Mouse (Mus musculus) gastrocnemius, postnatal 10 days (tissue): Measurements from ENCODE around the gene L2hgdh. TPM values are rescaled to one million over a fixed set of nuclear protein-coding genes. Genes with fewer than 3 reads are reported as not detected.
"Not testable (repeated sequence)": the region's sequence is repeated elsewhere in the genome, so short reads cannot be mapped to it uniquely, and the experiment has no call there.

Source experiments
- DNase-seq: peaks from one replicate; pipeline ENCODE4 v3.0.0; 2021; ENCODE audit warnings: mixed read lengths
- microRNA-seq, 2 experiments: library from miRNA; unstranded; fragments of <30 nt; microRNA quantifications; one replicate each; pipeline ENCODE4 v1.2.0; 2021
- total RNA-seq, 2 experiments: library from RNA; stranded (reverse); gene quantifications; 2 replicates each; pipeline ENCODE4 v1.2.3; 2021

The L2hgdh gene
- total RNA-seq, 2 experiments from 2014 or later: 31.1 to 32.6 TPM

GRCm38 (mm10) chr12:69674176-69674575 is 50.5 kb downstream of the L2hgdh start:
- DNase-seq: no peak

- no peak for DNase-seq
Observed at GRCm38 (mm10) chr12:69666721-69667120, 58.0 kb downstream of the L2hgdh start.

GRCm38 (mm10) chr12:69661658-69662057 is 63.0 kb downstream of the L2hgdh start:
- no peak for DNase-seq

DNA sequence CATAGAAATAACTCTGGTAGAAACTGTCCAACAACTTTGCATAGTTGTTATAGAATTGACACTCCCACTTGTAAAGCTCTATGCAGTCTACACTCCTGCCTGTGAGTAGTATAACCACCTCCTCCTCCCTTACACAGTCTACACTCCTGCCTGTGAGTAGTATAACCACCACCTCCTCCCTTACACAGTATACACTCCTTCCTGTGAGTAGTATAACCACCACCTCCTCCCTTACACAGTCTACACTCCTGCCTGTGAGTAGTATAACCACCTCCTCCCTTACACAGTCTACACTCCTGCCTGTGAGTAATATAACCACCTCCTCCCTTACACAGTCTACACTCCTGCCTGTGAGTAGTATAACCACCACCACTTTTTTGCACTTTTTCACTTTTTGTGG is 70.7 kb downstream of the L2hgdh start:
- DNase-seq: not testable (repeated sequence)

- no peak for DNase-seq
Observed at GRCm38 (mm10) chr12:69649511-69649910, 75.2 kb downstream of the L2hgdh start.

DNA sequence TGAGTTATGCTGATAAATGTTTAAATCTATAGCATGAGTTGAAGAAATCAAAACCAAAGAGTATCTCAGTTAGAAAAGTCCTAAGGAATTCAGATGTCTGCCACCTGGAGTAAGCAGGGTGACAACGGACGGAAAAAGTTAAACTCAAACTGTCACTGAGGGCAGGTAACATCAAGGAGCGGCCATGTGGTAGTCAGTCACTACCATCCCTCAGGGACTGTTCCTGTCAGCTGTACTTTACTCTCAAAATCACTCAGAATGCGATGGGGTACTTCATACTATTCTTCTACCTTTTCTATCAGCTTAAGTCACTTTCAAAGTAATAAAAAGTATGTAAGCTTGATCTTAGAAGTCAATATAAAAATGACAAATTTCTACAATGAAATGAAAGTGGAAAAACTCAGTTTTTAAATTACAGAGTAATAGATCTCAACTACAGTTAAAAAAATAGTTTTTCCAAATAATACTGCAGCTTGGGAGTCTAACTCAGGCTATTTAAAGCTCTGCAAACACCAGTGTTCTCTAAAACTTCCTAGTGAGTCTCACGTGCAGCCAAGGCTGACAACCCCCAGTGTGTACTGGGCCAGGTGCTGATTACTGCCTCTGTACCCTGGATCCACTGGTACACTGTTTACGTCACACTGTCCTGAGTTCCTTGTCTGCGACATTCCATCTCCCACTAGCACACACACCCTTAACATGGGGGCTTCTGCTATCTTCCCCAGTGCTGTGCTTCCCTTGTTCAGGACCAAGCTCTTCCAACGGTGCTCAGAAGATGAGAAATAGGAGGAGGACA is 78.7 kb downstream of the L2hgdh start:
- DNase-seq: no peak

GRCm38 (mm10) chr12:69644877-69645276 is 79.8 kb downstream of the L2hgdh start:
- DNase-seq: no peak

GRCm38 (mm10) chr12:69642877-69643276 is 81.8 kb downstream of the L2hgdh start:
- DNase-seq: no peak

Small RNA genes within 50 kb of the gene (microRNA-seq; reads per million reads assigned to microRNA genes)
- gene Mir681: 0 reads per million in 2 experiments

Other genes with a start within 250 kb of the L2hgdh start
- 1 to 10 TPM; 5.1 to 5.5 TPM for gene Vcpkmt, start 141.8 kb downstream of the L2hgdh start, total RNA-seq
- gene Sos2, start 43.0 kb downstream of the L2hgdh start, total RNA-seq: 10 to 100 TPM; 31.3 to 35.6 TPM
- 10 to 100 TPM in 1 of 2 experiments, 1 to 10 TPM in 1; 8.4 to 12.1 TPM for gene Atp5s, start 77 bp upstream of the L2hgdh start, total RNA-seq
- gene Cdkl1, start 66.4 kb upstream of the L2hgdh start, total RNA-seq: 1 to 10 TPM; 1.4 to 2.1 TPM
- 1 to 10 TPM; 4.6 to 5.2 TPM for gene Atl1, start 167.7 kb upstream of the L2hgdh start, total RNA-seq
- gene Map4k5, start 168.3 kb upstream of the L2hgdh start, total RNA-seq: 10 to 100 TPM; 25.4 to 33.2 TPM